Mouse (Mus musculus): ENCODE results near the gene Kdsr. TPM values are rescaled to one million over a fixed set of nuclear protein-coding genes. Genes with fewer than 3 reads are reported as not detected.

Kdsr gene
- polyA plus RNA-seq, 1 experiment from 2014 or later, result 7.2 TPM

- DNase-seq (ENCODE audit: low spot score), result no peak
- Histone ChIP-seq H3K27ac (replicated peaks) (no peak overlapping the region), H3K4me1 (peaks cover 15% of the 10 kb centered on the region), H3K4me3 (no peak overlapping the region), H3K36me3 (no peaks in the 10 kb centered on the region), H3K9me3 (replicated peaks) (no peaks in the 10 kb centered on the region), H3K27me3 (ENCODE audit: low read depth, poor library complexity, severe bottlenecking) (no peaks in the 10 kb centered on the region)
- 74% methylated on average over 3 of the region's 3 CpGs for WGBS
Observed at GRCm38 (mm10) chr1:106703183-106703582, 56.3 kb downstream of the Kdsr start.

- no peaks in the 10 kb centered on the region for H3K27me3 ChIP-seq (ENCODE audit: low read depth, poor library complexity, severe bottlenecking)
- DNase-seq (ENCODE audit: low spot score), result no peak
- no peaks in the 10 kb centered on the region for H3K9me3 ChIP-seq (replicated peaks)
- H3K36me3 ChIP-seq, result no peaks in the 10 kb centered on the region
- peaks cover 15% of the 10 kb centered on the region for H3K4me1 ChIP-seq
- H3K27ac ChIP-seq (replicated peaks), result no peak overlapping the region
- H3K4me3 ChIP-seq, result no peak overlapping the region
- WGBS, result 72% methylated on average over 4 of the region's 4 CpGs
Observed at GRCm38 (mm10) chr1:106702471-106703175, 56.9 kb downstream of the Kdsr start.

- H3K36me3 ChIP-seq, result no peaks in the 10 kb centered on the region
- H3K27ac ChIP-seq (replicated peaks), result no peak overlapping the region
- H3K4me3 ChIP-seq, result no peak overlapping the region
- peaks cover 18% of the 10 kb centered on the region for H3K4me1 ChIP-seq
- 94% methylated on average over 9 of the region's 9 CpGs for WGBS
- no peak for DNase-seq (ENCODE audit: low spot score)
- no peaks in the 10 kb centered on the region for H3K27me3 ChIP-seq (ENCODE audit: low read depth, poor library complexity, severe bottlenecking)
- no peaks in the 10 kb centered on the region for H3K9me3 ChIP-seq (replicated peaks)
Observed at GRCm38 (mm10) chr1:106700520-106701114, 58.9 kb downstream of the Kdsr start.

- DNase-seq (ENCODE audit: low spot score), result no peak
- H3K27ac ChIP-seq (replicated peaks), result no peak overlapping the region
- WGBS, result 89% methylated on average over 5 of the region's 5 CpGs
- H3K9me3 ChIP-seq (replicated peaks), result no peaks in the 10 kb centered on the region
- peaks cover 17% of the 10 kb centered on the region for H3K4me1 ChIP-seq
- H3K4me3 ChIP-seq, result no peak overlapping the region
- no peaks in the 10 kb centered on the region for H3K36me3 ChIP-seq
- no peaks in the 10 kb centered on the region for H3K27me3 ChIP-seq (ENCODE audit: low read depth, poor library complexity, severe bottlenecking)
Observed at GRCm38 (mm10) chr1:106696472-106696871, 63.1 kb downstream of the Kdsr start.

GRCm38 (mm10) chr1:106695649-106696048, 63.9 kb downstream of the Kdsr start:
- H3K4me1 ChIP-seq, result peaks cover 17% of the 10 kb centered on the region
- no peaks in the 10 kb centered on the region for H3K9me3 ChIP-seq (replicated peaks)
- H3K27me3 ChIP-seq (ENCODE audit: low read depth, poor library complexity, severe bottlenecking), result no peaks in the 10 kb centered on the region
- no peak overlapping the region for H3K4me3 ChIP-seq
- no peak for DNase-seq (ENCODE audit: low spot score)
- no peak overlapping the region for H3K27ac ChIP-seq (replicated peaks)
- H3K36me3 ChIP-seq, result no peaks in the 10 kb centered on the region
- WGBS, result 88% methylated on average over 4 of the region's 4 CpGs

- Histone ChIP-seq H3K9me3 (replicated peaks) (no peaks in the 10 kb centered on the region), H3K36me3 (no peaks in the 10 kb centered on the region), H3K27me3 (ENCODE audit: low read depth, poor library complexity, severe bottlenecking) (no peaks in the 10 kb centered on the region), H3K4me3 (no peak overlapping the region), H3K4me1 (peaks cover 17% of the 10 kb centered on the region), H3K27ac (replicated peaks) (no peak overlapping the region)
- no peak for DNase-seq (ENCODE audit: low spot score)
- WGBS, result 90% methylated on average over 6 of the region's 6 CpGs
Observed at GRCm38 (mm10) chr1:106694316-106694715, 65.2 kb downstream of the Kdsr start.

- no peak overlapping the region for H3K4me3 ChIP-seq
- H3K36me3 ChIP-seq, result no peaks in the 10 kb centered on the region
- no peaks in the 10 kb centered on the region for H3K27me3 ChIP-seq (ENCODE audit: low read depth, poor library complexity, severe bottlenecking)
- H3K4me1 ChIP-seq, result peaks cover 14% of the 10 kb centered on the region
- H3K9me3 ChIP-seq (replicated peaks), result no peaks in the 10 kb centered on the region
- no peak for DNase-seq (ENCODE audit: low spot score)
- no peak overlapping the region for H3K27ac ChIP-seq (replicated peaks)
Observed at GRCm38 (mm10) chr1:106692599-106692998, 66.9 kb downstream of the Kdsr start.

- 84% methylated on average over 6 of the region's 6 CpGs for WGBS
- Histone ChIP-seq H3K27me3 (ENCODE audit: low read depth, poor library complexity, severe bottlenecking) (no peaks in the 10 kb centered on the region), H3K4me1 (peaks cover 11% of the 10 kb centered on the region), H3K36me3 (no peaks in the 10 kb centered on the region), H3K4me3 (no peak overlapping the region), H3K27ac (replicated peaks) (no peak overlapping the region), H3K9me3 (replicated peaks) (no peaks in the 10 kb centered on the region)
- DNase-seq (ENCODE audit: low spot score), result no peak
Observed at GRCm38 (mm10) chr1:106690887-106691286, 68.6 kb downstream of the Kdsr start.

- H3K36me3 ChIP-seq, result no peaks in the 10 kb centered on the region
- no peaks in the 10 kb centered on the region for H3K27me3 ChIP-seq (ENCODE audit: low read depth, poor library complexity, severe bottlenecking)
- H3K4me3 ChIP-seq, result no peak overlapping the region
- no peaks in the 10 kb centered on the region for H3K9me3 ChIP-seq (replicated peaks)
- whole genome bisulfite sequencing, result 84% methylated on average over 5 of the region's 5 CpGs
- H3K27ac ChIP-seq (replicated peaks), result no peak overlapping the region
- no peaks in the 10 kb centered on the region for H3K4me1 ChIP-seq
- no peak for DNase-seq (ENCODE audit: low spot score)
Observed at GRCm38 (mm10) chr1:106688161-106688516, 71.4 kb downstream of the Kdsr start.

GRCm38 (mm10) chr1:106687435-106688160, 71.9 kb downstream of the Kdsr start:
- Histone ChIP-seq H3K9me3 (replicated peaks) (no peaks in the 10 kb centered on the region), H3K27ac (replicated peaks) (no peak overlapping the region), H3K4me1 (no peaks in the 10 kb centered on the region), H3K4me3 (no peak overlapping the region), H3K36me3 (no peaks in the 10 kb centered on the region), H3K27me3 (ENCODE audit: low read depth, poor library complexity, severe bottlenecking) (no peaks in the 10 kb centered on the region)
- WGBS, result 86% methylated on average over 18 of the region's 18 CpGs
- no peak for DNase-seq (ENCODE audit: low spot score)

- no peaks in the 10 kb centered on the region for H3K27me3 ChIP-seq (ENCODE audit: low read depth, poor library complexity, severe bottlenecking)
- H3K4me3 ChIP-seq, result no peak overlapping the region
- H3K9me3 ChIP-seq (replicated peaks), result no peaks in the 10 kb centered on the region
- no peaks in the 10 kb centered on the region for H3K4me1 ChIP-seq
- no peak for DNase-seq (ENCODE audit: low spot score)
- no peak overlapping the region for H3K27ac ChIP-seq (replicated peaks)
- 69% methylated on average over 2 of the region's 2 CpGs for WGBS
- no peaks in the 10 kb centered on the region for H3K36me3 ChIP-seq
Observed at GRCm38 (mm10) chr1:106685702-106686101, 73.8 kb downstream of the Kdsr start.

- 91% methylated on average over 3 of the region's 3 CpGs for WGBS
- H3K36me3 ChIP-seq, result no peaks in the 10 kb centered on the region
- no peak overlapping the region for H3K4me3 ChIP-seq
- no peaks in the 10 kb centered on the region for H3K9me3 ChIP-seq (replicated peaks)
- no peaks in the 10 kb centered on the region for H3K27me3 ChIP-seq (ENCODE audit: low read depth, poor library complexity, severe bottlenecking)
- DNase-seq (ENCODE audit: low spot score), result no peak
- H3K27ac ChIP-seq (replicated peaks), result no peak overlapping the region
- H3K4me1 ChIP-seq, result no peaks in the 10 kb centered on the region
Observed at GRCm38 (mm10) chr1:106684546-106684945, 75.0 kb downstream of the Kdsr start.

GRCm38 (mm10) chr1:106682829-106683228, 76.7 kb downstream of the Kdsr start:
- no peaks in the 10 kb centered on the region for H3K27me3 ChIP-seq (ENCODE audit: low read depth, poor library complexity, severe bottlenecking)
- no peak for DNase-seq (ENCODE audit: low spot score)

More at GRCm38 (mm10) chr1:106682829-106683228, 76.7 kb downstream of the Kdsr start:
- Histone ChIP-seq H3K27ac (replicated peaks) (no peak overlapping the region), H3K36me3 (no peaks in the 10 kb centered on the region), H3K4me3 (no peak overlapping the region), H3K4me1 (no peaks in the 10 kb centered on the region), H3K9me3 (replicated peaks) (no peaks in the 10 kb centered on the region)
- WGBS, result 88% methylated on average over 3 of the region's 3 CpGs
